Mouse (Mus musculus): Measurements from ENCODE around the gene Slx1b. TPM values are rescaled to one million over a fixed set of nuclear protein-coding genes. Genes with fewer than 3 reads are reported as not detected.

The Slx1b gene
- 8.4 and 8.8 TPM in 2 replicates for polyA plus RNA-seq (2012; rRNA removed)

DNA sequence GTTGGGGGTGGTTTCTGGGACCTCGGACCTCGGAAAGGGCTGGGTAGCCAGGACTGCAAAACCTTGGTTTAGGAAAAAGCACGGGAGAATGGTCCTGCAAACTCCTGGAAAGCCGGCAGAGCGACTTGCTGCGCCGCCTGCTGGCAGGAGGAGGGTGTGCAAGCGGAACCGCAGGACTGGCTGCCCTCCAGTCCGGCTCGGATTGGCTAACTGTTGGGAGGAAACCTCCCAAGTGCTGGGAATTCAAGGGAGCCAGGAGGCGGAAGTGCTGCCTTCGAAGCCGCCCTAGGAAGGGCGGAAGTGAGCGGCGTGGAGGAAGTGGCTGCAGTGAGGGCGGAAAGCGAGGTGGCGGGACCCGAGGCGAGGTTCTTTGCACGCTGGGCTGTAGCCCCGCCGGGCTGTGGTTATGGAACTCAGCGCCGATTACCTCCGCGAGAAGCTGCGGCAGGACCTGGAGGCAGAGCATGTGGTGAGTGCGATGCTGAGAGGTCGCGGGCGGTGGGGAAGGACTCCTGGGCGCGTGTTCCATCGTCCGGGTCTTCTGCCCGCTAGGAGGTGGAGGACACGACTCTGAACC lies at the start of gene Slx1b:
TSS of gene Slx1b (minus strand) at position 154 of the 577 bp plus-strand sequence.

DNA sequence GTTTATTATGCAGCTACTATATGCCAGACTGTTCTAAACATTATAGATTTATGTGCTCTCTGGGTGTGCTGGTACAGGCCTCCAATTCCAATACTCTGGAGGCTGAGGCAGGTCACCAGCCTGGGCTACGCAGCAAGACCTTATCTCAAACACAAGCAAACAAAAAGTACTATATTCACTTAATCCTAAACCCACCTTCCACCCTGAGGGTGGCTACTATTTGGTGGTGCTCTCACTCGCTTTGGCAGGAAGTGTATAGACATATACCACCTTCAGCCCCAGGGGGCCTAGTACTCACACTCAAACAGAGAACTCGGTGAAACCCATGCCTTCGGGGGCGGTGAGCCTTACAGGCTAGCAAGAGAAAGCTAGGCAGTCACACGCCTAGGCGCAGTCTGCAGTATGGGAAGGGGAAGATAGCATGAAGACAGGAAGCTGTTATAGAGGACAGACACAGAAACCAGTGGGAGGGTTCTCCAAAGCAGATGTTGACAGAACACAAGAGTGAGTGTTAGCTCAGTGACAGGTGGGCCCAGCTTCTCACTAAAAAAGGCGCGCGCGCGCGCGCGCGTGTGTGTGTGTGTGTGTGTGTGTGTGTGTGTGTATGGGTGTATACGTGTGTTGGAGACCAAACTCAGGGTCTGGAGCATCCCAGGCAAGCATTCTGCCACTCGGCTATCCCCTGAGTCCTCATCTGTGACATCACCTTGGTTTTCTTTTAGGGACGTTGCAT lies 12.0 kb upstream of the Slx1b start, which contains the start of gene Coro1a:
TSS of gene Coro1a (minus strand) at position 346 of the 733 bp plus-strand sequence.

DNA sequence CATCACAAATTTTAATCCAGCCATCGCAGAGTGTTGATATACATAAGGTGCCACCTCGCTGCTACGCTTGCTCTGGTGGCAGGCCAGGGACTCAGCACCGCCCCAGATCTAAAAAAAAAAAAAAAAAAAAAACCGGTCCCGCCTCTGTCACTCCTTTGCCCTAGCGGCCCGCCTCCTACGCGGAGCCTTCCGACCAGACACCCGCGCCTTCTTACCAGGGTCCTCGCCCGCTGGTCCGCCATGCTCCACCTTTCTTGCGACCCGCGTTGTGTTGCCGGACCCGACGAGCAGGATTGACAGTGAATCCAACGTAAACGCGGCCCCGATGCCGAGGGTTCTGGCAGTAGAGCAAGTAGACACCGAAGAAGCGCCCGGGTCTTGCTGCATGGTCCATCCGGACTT lies 373 bp downstream of the Slx1b start, which contains the start of gene Bola2:
TSS of gene Bola2 (plus strand) at position 192 of the 402 bp plus-strand sequence.

DNA sequence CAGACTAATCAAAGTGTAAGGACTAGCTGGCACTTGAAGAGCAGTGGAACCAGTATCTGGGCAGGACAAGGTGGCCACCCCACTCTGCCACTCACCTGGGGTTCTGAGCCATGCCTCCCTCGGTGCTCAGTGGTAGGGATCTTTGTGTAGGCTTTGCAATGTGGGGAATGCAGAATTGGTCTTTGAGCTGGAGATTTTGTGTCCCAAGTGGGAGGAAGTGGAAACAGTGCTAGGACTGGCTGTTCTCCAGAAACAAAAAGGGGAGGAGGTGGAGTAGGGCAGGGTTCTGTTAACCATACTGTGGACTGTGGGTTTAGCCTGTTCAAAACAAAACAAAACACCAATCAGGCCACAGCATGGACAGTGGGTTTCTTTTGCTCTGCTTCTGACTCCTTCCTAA lies 19.4 kb downstream of the Slx1b start, which contains the start of gene Sult1a1:
TSS of gene Sult1a1 (minus strand) at position 226 of the 400 bp plus-strand sequence.

DNA sequence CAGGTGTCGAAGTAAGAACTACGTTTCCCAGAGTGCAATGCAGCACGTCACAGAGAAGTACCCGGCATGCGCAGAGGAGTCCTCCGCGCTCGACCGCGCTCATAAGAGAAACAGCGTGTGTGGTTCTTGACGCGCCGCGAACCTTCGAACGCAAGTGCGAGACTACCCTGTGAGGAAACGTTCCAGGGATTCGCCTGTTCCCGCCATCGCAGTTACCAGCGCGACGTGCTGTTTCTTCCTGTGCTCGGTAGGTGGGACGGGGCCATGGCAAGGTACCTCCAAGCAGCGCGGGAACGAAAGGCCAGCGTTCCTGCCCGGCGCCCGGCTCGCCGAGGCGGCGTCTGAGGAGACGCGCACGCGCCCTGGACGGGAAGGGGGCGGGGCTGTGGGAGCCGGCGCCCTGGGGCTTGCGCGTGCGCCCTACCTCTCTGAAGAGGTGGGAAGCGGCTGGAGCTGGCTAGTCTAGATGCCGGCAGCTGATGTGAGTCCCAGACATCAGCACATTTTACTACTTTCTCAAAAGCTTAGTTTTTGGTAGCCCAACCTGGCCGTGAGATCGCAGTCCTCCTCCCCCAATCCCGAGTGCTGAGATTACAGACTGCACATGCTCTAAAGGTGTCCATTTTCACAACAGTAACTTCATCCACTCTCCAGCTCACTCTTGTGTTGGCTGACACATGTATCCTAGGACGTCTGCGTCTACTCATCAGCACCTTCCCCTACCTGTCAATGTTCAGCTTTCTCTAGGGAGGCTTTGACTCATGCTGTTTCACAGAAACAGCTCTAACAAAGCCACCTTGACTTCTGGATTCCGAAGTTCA lies 46.1 kb downstream of the Slx1b start, which contains the start of gene Sgf29:
TSS of gene Sgf29 (plus strand) at position 79 of the 821 bp plus-strand sequence.

Other genes starting within 250 kb of the Slx1b start
- 49.4 and 66.2 TPM in 2 replicates for gene Atp2a1, start 232.7 kb downstream of the Slx1b start, polyA plus RNA-seq (2012; rRNA removed)
- gene Sh2b1, start 220.4 kb downstream of the Slx1b start, polyA plus RNA-seq (2012; rRNA removed) = 28.7 and 30.8 TPM in 2 replicates
- gene Tufm, start 208.4 kb downstream of the Slx1b start, polyA plus RNA-seq (2012; rRNA removed) = 70.6 and 75.3 TPM in 2 replicates
- 134 and 161 TPM in 2 replicates for gene Atxn2l, start 192.3 kb downstream of the Slx1b start, polyA plus RNA-seq (2012; rRNA removed)
- 57.5 and 61.4 TPM in 2 replicates for gene Eif3c, start 129.4 kb downstream of the Slx1b start, polyA plus RNA-seq (2012; rRNA removed)
- gene Apobr, start 110.8 kb downstream of the Slx1b start, polyA plus RNA-seq (2012; rRNA removed) = 1.5 and 3.4 TPM in 2 replicates
- 36.6 and 38.8 TPM in 2 replicates for gene Cln3, start 110.0 kb downstream of the Slx1b start, polyA plus RNA-seq (2012; rRNA removed)
- 0.12 TPM in 1 of 2 replicates, not detected in the other for gene Il27, start 100.8 kb downstream of the Slx1b start, polyA plus RNA-seq (2012; rRNA removed)
- gene Nupr1, start 64.9 kb downstream of the Slx1b start, polyA plus RNA-seq (2012; rRNA removed) = 21.6 and 37.2 TPM in 2 replicates
- gene Sgf29, start 46.5 kb downstream of the Slx1b start, polyA plus RNA-seq (2012; rRNA removed) = 35.5 and 43.7 TPM in 2 replicates
- gene Sult1a1, start 19.4 kb downstream of the Slx1b start, polyA plus RNA-seq (2012; rRNA removed) = 3.5 and 5.1 TPM in 2 replicates
- gene Bola2, start 383 bp downstream of the Slx1b start, polyA plus RNA-seq (2012; rRNA removed) = 26.1 and 37.1 TPM in 2 replicates
- gene Coro1a, start 12.0 kb upstream of the Slx1b start, polyA plus RNA-seq (2012; rRNA removed) = 21.9 and 41.2 TPM in 2 replicates
- gene Mapk3, start 63.8 kb upstream of the Slx1b start, polyA plus RNA-seq (2012; rRNA removed) = 242 and 263 TPM in 2 replicates
- gene Gdpd3, start 70.5 kb upstream of the Slx1b start, polyA plus RNA-seq (2012; rRNA removed) = 12.6 and 14.1 TPM in 2 replicates
- gene Ypel3, start 81.2 kb upstream of the Slx1b start, polyA plus RNA-seq (2012; rRNA removed) = 169 and 334 TPM in 2 replicates
- gene Tbx6, start 85.7 kb upstream of the Slx1b start, polyA plus RNA-seq (2012; rRNA removed) = 2.0 and 2.5 TPM in 2 replicates
- gene Ppp4c, start 96.7 kb upstream of the Slx1b start, polyA plus RNA-seq (2012; rRNA removed) = 74.8 and 85.0 TPM in 2 replicates
- gene Fam57b, start 101.9 kb upstream of the Slx1b start, polyA plus RNA-seq (2012; rRNA removed) = 3.8 and 6.7 TPM in 2 replicates
- not detected in 2 replicates for gene 4930451I11Rik, start 135.9 kb upstream of the Slx1b start, polyA plus RNA-seq (2012; rRNA removed)
- gene Doc2a, start 151.6 kb upstream of the Slx1b start, polyA plus RNA-seq (2012; rRNA removed) = 0.08 TPM in 1 of 2 replicates, not detected in the other
- gene Hirip3, start 166.2 kb upstream of the Slx1b start, polyA plus RNA-seq (2012; rRNA removed) = 2.2 and 2.3 TPM in 2 replicates
- gene Ino80e, start 166.6 kb upstream of the Slx1b start, polyA plus RNA-seq (2012; rRNA removed) = 26.9 and 34.5 TPM in 2 replicates
- 47.4 and 49.6 TPM in 2 replicates for gene Taok2, start 188.9 kb upstream of the Slx1b start, polyA plus RNA-seq (2012; rRNA removed)
- 97.1 and 106 TPM in 2 replicates for gene Tmem219, start 227.1 kb upstream of the Slx1b start, polyA plus RNA-seq (2012; rRNA removed)
- 7.3 and 9.2 TPM in 2 replicates for gene Kctd13, start 233.1 kb upstream of the Slx1b start, polyA plus RNA-seq (2012; rRNA removed)